Mouse (Mus musculus) fibroblast of lung, adult 2 months (primary cell): Measurements from ENCODE around the gene Rhob.
"Not testable (repeated sequence)": the region's sequence is repeated elsewhere in the genome, so short reads cannot be mapped to it uniquely, and the experiment has no call there.

ENCODE experiments used
- DNase-seq: peaks from one replicate; pipeline ENCODE4 v3.0.0-alpha.2; 2011; ENCODE audit warnings: low read depth

The Rhob gene

GRCm38 (mm10) chr12:8472591-8473358, 27.0 kb downstream of the Rhob start:
- DNase-seq: no peak

DNA sequence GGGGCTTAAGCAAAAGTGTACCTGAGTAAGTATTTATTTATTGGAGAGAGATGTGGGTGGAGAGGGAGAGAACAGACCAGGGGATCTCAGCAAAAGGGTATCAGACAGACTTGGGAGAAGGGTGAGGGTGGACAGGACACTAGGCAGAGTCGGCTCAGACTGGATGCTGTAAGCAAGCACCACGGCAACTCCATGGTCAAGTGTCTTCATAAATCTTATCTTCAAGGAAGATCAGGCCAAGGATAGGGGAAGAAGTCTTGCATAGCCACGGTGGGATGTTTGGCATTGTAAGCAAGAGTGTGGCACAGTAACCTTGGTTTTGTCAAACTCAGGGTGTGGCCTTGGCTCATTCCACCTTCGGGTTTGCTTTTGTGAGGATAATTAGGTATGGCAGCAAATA, 27.8 kb downstream of the Rhob start:
- DNase-seq: no peak

DNA sequence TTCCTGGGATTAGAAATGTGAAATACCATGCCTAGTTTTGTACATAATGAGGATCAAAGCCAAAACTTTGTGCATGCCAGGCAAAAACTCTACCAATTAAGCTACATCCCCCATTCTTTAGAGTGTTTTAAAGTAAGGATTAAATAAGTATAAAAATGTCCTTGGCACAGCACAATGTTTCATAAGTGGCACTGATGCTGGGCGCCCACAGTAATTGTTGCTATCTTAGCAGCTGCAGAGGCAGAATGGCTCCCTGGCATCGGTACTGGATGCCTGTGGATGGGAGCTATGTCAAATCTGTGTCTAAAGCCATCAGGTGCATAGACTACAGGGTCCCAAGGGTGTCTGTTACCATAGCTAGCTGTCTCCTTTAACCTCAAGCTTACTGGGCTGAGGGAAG, 28.8 kb downstream of the Rhob start:
- no peak for DNase-seq

GRCm38 (mm10) chr12:8469742-8470494, 29.9 kb downstream of the Rhob start:
- no peak for DNase-seq

GRCm38 (mm10) chr12:8468221-8468865, 31.5 kb downstream of the Rhob start:
- DNase-seq: no peak

DNA sequence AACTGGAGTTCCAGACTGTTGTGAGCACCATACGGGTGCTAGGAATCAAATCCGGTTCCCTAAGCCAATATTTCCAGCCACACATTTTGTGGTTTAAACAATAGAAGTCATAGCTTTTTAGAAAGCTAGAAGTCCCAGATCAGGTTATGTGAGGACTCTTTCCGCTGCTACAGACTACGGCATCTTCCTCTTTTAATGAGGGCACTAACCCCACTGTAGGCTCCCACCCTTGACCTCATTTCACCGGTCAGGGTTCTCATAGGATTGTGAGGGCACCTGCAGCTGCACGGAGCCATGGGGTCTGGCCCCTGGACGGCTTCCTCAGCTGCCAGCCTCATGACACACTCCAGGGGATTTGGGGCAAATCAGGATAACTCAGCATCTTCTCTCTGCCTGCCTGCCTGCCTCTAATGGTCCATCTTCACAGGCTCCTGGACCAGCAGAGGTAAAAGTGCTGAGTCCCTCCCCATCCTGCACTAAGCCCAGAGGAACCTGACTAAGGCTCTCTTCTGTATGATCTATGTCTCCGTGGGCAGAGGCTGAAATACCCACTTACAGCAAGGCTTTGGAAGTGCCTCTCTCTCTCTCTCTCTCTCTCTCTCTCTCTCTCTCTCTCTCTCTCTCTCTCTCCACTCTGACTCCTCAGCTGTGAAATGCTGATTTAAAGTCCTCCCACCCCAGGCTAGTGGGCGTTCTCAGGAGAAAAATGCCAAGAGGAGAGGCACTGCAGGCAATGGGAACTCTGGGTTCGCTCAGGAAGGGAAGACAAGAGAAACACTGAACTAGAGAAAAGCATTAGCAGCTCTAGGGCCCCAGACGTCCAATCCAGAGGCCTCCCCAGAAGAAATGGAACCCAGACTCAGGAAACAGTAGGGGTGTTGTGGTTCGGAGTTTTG, 32.5 kb downstream of the Rhob start:
- no peak for DNase-seq

GRCm38 (mm10) chr12:8465680-8466079, 34.1 kb downstream of the Rhob start:
- DNase-seq: no peak

DNA sequence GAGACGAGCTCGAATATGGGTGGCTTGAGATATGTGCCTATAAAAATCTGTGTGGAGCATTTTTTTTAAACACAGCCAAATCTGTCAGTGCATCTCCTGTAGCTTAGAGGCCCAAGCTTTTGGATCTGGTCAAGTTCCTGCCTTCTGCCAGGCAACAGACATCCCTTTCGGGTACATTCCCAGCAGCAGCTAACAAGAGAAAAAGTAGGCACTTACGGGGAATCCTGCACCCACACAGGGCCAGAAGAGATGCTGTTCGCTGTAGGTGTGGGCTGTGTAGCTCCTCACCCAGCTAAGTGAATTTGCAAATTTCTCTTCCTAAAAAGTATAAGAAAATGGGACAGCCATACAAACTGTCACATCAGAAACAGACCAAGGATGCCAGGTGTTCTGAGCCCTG, 34.8 kb downstream of the Rhob start:
- no peak for DNase-seq

DNA sequence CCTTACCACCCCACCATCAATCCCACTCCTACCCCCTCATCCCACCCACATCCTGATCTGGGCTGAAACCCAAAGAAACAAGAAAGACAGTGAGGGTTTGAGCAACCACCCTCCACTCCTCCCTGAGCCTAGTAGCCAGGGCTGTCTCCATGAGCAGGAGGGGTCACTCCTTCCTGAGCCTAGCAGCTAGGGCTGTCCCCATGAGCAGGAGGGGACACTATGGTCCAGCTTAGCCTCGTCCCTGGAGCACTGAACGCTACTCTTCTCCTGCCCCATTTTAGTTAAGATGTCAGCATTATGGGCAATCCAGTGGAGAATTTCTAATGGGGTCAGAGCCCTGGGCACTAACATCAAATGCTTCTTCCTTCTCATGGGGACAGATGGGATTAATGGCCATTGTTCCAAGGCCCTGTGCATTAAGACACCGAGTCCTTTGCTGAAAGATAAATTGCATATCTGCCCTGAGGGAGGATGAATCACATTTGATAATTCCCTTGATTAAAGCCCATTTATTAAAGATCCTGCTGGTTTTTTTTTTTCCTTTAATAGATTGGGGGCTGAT, 36.1 kb downstream of the Rhob start:
- DNase-seq: no peak

- DNase-seq: no peak
Observed at GRCm38 (mm10) chr12:8462533-8462932, 37.3 kb downstream of the Rhob start.

GRCm38 (mm10) chr12:8461575-8461974, 38.2 kb downstream of the Rhob start:
- DNase-seq: not testable (repeated sequence)

DNA sequence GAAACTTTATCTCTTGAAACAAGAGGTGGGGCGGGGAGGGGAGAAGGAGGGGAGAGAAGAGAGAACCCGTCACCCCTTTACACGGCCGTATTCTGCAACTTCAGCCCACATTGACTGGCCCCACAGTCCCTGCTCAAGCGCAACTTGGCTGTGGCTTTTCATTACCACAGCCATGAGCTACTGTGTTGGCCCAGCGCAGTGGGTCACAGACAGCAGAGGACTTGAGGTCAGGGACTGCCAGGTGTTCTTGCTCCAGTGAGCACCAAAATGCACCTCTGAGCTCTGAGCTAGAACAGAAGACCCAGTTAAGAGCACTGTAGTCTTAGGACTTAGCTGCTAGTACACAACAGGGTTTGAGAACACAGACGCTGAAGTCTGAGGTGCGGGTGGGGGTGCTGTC, 41.4 kb downstream of the Rhob start:
- no peak for DNase-seq

- no peak for DNase-seq
Observed at GRCm38 (mm10) chr12:8457052-8457451, 42.8 kb downstream of the Rhob start.

DNA sequence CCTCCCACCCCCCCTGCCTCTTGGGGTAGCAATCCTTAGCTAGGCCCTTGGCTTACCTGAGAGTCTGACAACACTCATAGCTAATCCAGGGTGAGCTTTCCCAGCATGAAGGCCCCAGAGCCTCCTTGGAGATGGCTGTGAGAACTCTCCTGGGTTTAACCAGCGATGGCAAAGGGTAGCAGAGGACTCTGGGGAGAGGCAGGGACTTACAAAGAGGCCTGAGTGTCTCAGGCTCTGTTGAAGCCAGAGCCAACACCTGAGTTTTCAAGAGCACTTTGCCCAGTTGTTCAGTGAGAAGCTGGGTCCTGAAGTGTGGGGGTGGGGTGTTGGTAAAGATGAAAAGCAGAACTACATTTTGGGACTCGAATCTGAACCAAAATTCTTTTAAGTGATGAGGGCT, 44.8 kb downstream of the Rhob start:
- no peak for DNase-seq

- peak; percentile 90 for DNase-seq
Observed at GRCm38 (mm10) chr12:8454487-8454886, 45.3 kb downstream of the Rhob start.

GRCm38 (mm10) chr12:8452766-8453621, 46.8 kb downstream of the Rhob start:
- DNase-seq: no peak

DNA sequence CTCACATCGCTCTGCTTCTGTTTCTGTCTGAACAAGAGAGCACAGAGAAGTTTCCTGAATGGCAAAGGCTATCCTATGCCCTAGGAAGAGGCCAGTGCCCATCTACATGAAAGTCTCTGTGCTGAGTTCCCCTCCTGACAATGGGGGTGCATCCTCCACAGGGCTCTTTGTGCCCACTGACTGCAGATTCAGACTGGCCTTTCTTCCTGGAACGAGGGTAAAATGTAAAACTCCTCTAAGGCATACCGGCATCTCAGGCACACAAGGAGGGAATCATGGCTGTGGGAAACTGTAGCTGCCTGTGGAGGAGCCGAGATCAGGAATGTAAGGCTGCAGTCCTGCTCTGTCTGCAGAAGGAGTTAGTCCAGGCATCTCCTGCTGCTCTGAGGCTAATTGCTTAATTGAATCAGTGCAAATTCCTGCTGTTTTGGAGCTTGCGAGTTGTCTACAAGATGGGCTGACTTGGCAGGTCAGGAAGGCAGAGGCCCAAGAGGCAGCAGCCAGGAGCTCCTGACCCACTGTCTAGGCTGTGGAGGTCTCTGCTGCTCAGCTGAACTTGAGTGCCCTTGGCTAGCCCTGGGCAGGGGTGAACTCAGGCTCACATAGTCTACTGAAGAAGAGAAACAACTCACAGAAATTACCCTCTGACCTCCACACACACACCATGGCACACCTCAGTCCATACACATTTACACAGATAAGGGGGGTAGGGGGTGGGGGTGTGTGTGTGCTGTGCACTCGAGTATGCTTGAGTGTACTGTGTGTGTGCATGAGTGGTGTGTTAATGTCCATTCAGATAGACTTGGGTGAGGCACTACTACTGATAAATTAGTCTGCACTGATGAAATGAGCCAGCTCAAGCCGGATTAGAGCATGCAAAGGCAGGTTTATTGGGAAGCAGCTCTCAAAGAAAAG, 48.0 kb downstream of the Rhob start:
- no peak for DNase-seq

GRCm38 (mm10) chr12:8450639-8451038, 49.2 kb downstream of the Rhob start:
- peak; percentile 83 for DNase-seq

- no peak for DNase-seq
Observed at GRCm38 (mm10) chr12:8450028-8450427, 49.8 kb downstream of the Rhob start.
